Mouse (Mus musculus): ENCODE results near the gene Cntn4. TPM values are rescaled to one million over a fixed set of nuclear protein-coding genes. Genes with fewer than 3 reads are reported as not detected.

Cntn4 gene
- polyA plus RNA-seq, 1 experiment from 2014 or later: 2.0 TPM

- Histone ChIP-seq H3K9me3 (ENCODE audit: control insufficient read depth, low read length) (no peaks in the 10 kb centered on the region), H3K4me2 (no peak overlapping the region), H3K27me3 (ENCODE audit: control insufficient read depth, insufficient read depth, low read length) (no peaks in the 10 kb centered on the region), H3K36me3 (ENCODE audit: control insufficient read depth, insufficient read depth, low read length) (no peaks in the 10 kb centered on the region), H3K4me3 (ENCODE audit: low read depth, low read length) (no peak overlapping the region), H3K27ac (ENCODE audit: low read depth, low read length) (no peak overlapping the region), H3K4me1 (ENCODE audit: control insufficient read depth, insufficient read depth, low read length) (no peaks in the 10 kb centered on the region), H3K9ac (ENCODE audit: low read length) (no peak overlapping the region)
- no peak for DNase-seq (ENCODE audit: low spot score, missing footprints)
- WGBS: 70% methylated on average over 3 of the region's 3 CpGs
- no peak for ATAC-seq (ENCODE audit: low FRiP score)
These were observed 763.8 kb downstream of the Cntn4 start for GRCm38 (mm10) chr6:106441246-106441645.

GRCm38 (mm10) chr6:106454131-106454838, 776.8 kb downstream of the Cntn4 start:
- Histone ChIP-seq H3K4me3 (ENCODE audit: low read depth, low read length) (no peak overlapping the region), H3K4me1 (ENCODE audit: control insufficient read depth, insufficient read depth, low read length) (no peaks in the 10 kb centered on the region), H3K9ac (ENCODE audit: low read length) (no peak overlapping the region), H3K9me3 (ENCODE audit: control insufficient read depth, low read length) (no peaks in the 10 kb centered on the region), H3K27ac (ENCODE audit: low read depth, low read length) (no peak overlapping the region), H3K27me3 (ENCODE audit: control insufficient read depth, insufficient read depth, low read length) (no peaks in the 10 kb centered on the region), H3K4me2 (no peak overlapping the region), H3K36me3 (ENCODE audit: control insufficient read depth, insufficient read depth, low read length) (no peaks in the 10 kb centered on the region)
- WGBS: 80% methylated on average over 3 of the region's 3 CpGs
- no peak for DNase-seq (ENCODE audit: low spot score, missing footprints)
- ATAC-seq (ENCODE audit: low FRiP score): peak; percentile 33; the same call in 1 of the 2 replicates

GRCm38 (mm10) chr6:106455616-106456015, 778.2 kb downstream of the Cntn4 start:
- H3K4me1 ChIP-seq (ENCODE audit: control insufficient read depth, insufficient read depth, low read length): no peaks in the 10 kb centered on the region
- ATAC-seq (ENCODE audit: low FRiP score) (0 out of 2 replicates have a peak, but pooled peaks have one; percentile 22), DNase-seq (ENCODE audit: low spot score, missing footprints) (no peak)
- H3K9ac ChIP-seq (ENCODE audit: low read length): no peak overlapping the region
- no peak overlapping the region for H3K4me2 ChIP-seq
- WGBS: 75% methylated on average over 3 of the region's 3 CpGs
- H3K9me3 ChIP-seq (ENCODE audit: control insufficient read depth, low read length): no peaks in the 10 kb centered on the region
- H3K4me3 ChIP-seq (ENCODE audit: low read depth, low read length): no peak overlapping the region
- no peaks in the 10 kb centered on the region for H3K27me3 ChIP-seq (ENCODE audit: control insufficient read depth, insufficient read depth, low read length)
- H3K36me3 ChIP-seq (ENCODE audit: control insufficient read depth, insufficient read depth, low read length): no peaks in the 10 kb centered on the region
- no peak overlapping the region for H3K27ac ChIP-seq (ENCODE audit: low read depth, low read length)

GRCm38 (mm10) chr6:106458166-106458565, 780.7 kb downstream of the Cntn4 start:
- Histone ChIP-seq H3K4me3 (ENCODE audit: low read depth, low read length) (no peak overlapping the region), H3K36me3 (ENCODE audit: control insufficient read depth, insufficient read depth, low read length) (no peaks in the 10 kb centered on the region), H3K27ac (ENCODE audit: low read depth, low read length) (no peak overlapping the region), H3K9ac (ENCODE audit: low read length) (no peak overlapping the region), H3K4me2 (no peak overlapping the region), H3K27me3 (ENCODE audit: control insufficient read depth, insufficient read depth, low read length) (no peaks in the 10 kb centered on the region), H3K4me1 (ENCODE audit: control insufficient read depth, insufficient read depth, low read length) (no peaks in the 10 kb centered on the region), H3K9me3 (ENCODE audit: control insufficient read depth, low read length) (no peaks in the 10 kb centered on the region)
- ATAC-seq (ENCODE audit: low FRiP score) (no peak), DNase-seq (ENCODE audit: low spot score, missing footprints) (no peak)
- 75% methylated on average over 6 of the region's 6 CpGs for WGBS

GRCm38 (mm10) chr6:106462403-106462802, 784.9 kb downstream of the Cntn4 start:
- H3K27me3 ChIP-seq (ENCODE audit: control insufficient read depth, insufficient read depth, low read length): no peaks in the 10 kb centered on the region
- no peak for DNase-seq (ENCODE audit: low spot score, missing footprints)
- no peak for ATAC-seq (ENCODE audit: low FRiP score)
- H3K4me2 ChIP-seq: no peak overlapping the region
- no peak overlapping the region for H3K27ac ChIP-seq (ENCODE audit: low read depth, low read length)
- H3K36me3 ChIP-seq (ENCODE audit: control insufficient read depth, insufficient read depth, low read length): no peaks in the 10 kb centered on the region
- H3K4me3 ChIP-seq (ENCODE audit: low read depth, low read length): no peak overlapping the region
- H3K9me3 ChIP-seq (ENCODE audit: control insufficient read depth, low read length): no peaks in the 10 kb centered on the region
- no peak overlapping the region for H3K9ac ChIP-seq (ENCODE audit: low read length)
- H3K4me1 ChIP-seq (ENCODE audit: control insufficient read depth, insufficient read depth, low read length): no peaks in the 10 kb centered on the region
- WGBS: 83% methylated on average over 6 of the region's 6 CpGs

- 84% methylated on average over 2 of the region's 2 CpGs for WGBS
- Histone ChIP-seq H3K4me3 (ENCODE audit: low read depth, low read length) (no peak overlapping the region), H3K9me3 (ENCODE audit: control insufficient read depth, low read length) (no peaks in the 10 kb centered on the region), H3K4me2 (no peak overlapping the region), H3K9ac (ENCODE audit: low read length) (no peak overlapping the region), H3K27ac (ENCODE audit: low read depth, low read length) (no peak overlapping the region), H3K36me3 (ENCODE audit: control insufficient read depth, insufficient read depth, low read length) (no peaks in the 10 kb centered on the region), H3K4me1 (ENCODE audit: control insufficient read depth, insufficient read depth, low read length) (no peaks in the 10 kb centered on the region), H3K27me3 (ENCODE audit: control insufficient read depth, insufficient read depth, low read length) (no peaks in the 10 kb centered on the region)
- DNase-seq (ENCODE audit: low spot score, missing footprints) (no peak), ATAC-seq (ENCODE audit: low FRiP score) (no peak)
These were observed 786.4 kb downstream of the Cntn4 start for GRCm38 (mm10) chr6:106463857-106464256.

GRCm38 (mm10) chr6:106465766-106466165, 788.3 kb downstream of the Cntn4 start:
- WGBS: 35% methylated on average over 2 of the region's 2 CpGs
- H3K27ac ChIP-seq (ENCODE audit: low read depth, low read length): no peak overlapping the region
- H3K4me1 ChIP-seq (ENCODE audit: control insufficient read depth, insufficient read depth, low read length): no peaks in the 10 kb centered on the region
- H3K9ac ChIP-seq (ENCODE audit: low read length): no peak overlapping the region
- H3K36me3 ChIP-seq (ENCODE audit: control insufficient read depth, insufficient read depth, low read length): no peaks in the 10 kb centered on the region
- DNase-seq (ENCODE audit: low spot score, missing footprints): no peak
- peak; percentile 64; the same call in 1 of the 2 replicates for ATAC-seq (ENCODE audit: low FRiP score)
- H3K27me3 ChIP-seq (ENCODE audit: control insufficient read depth, insufficient read depth, low read length): no peaks in the 10 kb centered on the region
- H3K4me2 ChIP-seq: no peak overlapping the region
- H3K4me3 ChIP-seq (ENCODE audit: low read depth, low read length): no peak overlapping the region
- H3K9me3 ChIP-seq (ENCODE audit: control insufficient read depth, low read length): no peaks in the 10 kb centered on the region

GRCm38 (mm10) chr6:106466267-106467029, 789.0 kb downstream of the Cntn4 start:
- 58% methylated on average over 5 of the region's 5 CpGs for WGBS
- Histone ChIP-seq H3K4me3 (ENCODE audit: low read depth, low read length) (no peak overlapping the region), H3K9ac (ENCODE audit: low read length) (no peak overlapping the region), H3K27me3 (ENCODE audit: control insufficient read depth, insufficient read depth, low read length) (no peaks in the 10 kb centered on the region), H3K36me3 (ENCODE audit: control insufficient read depth, insufficient read depth, low read length) (no peaks in the 10 kb centered on the region), H3K9me3 (ENCODE audit: control insufficient read depth, low read length) (no peaks in the 10 kb centered on the region), H3K4me1 (ENCODE audit: control insufficient read depth, insufficient read depth, low read length) (no peaks in the 10 kb centered on the region), H3K4me2 (no peak overlapping the region), H3K27ac (ENCODE audit: low read depth, low read length) (no peak overlapping the region)
- ATAC-seq (ENCODE audit: low FRiP score) (peak; percentile 84), DNase-seq (ENCODE audit: low spot score, missing footprints) (no peak)

- Histone ChIP-seq H3K4me1 (ENCODE audit: control insufficient read depth, insufficient read depth, low read length) (no peaks in the 10 kb centered on the region), H3K4me2 (no peak overlapping the region), H3K4me3 (ENCODE audit: low read depth, low read length) (no peak overlapping the region), H3K27me3 (ENCODE audit: control insufficient read depth, insufficient read depth, low read length) (no peaks in the 10 kb centered on the region), H3K27ac (ENCODE audit: low read depth, low read length) (no peak overlapping the region), H3K9me3 (ENCODE audit: control insufficient read depth, low read length) (no peaks in the 10 kb centered on the region), H3K9ac (ENCODE audit: low read length) (no peak overlapping the region), H3K36me3 (ENCODE audit: control insufficient read depth, insufficient read depth, low read length) (no peaks in the 10 kb centered on the region)
- DNase-seq (ENCODE audit: low spot score, missing footprints): no peak
- WGBS: 86% methylated on average over 2 of the region's 2 CpGs
- ATAC-seq (ENCODE audit: low FRiP score): no peak
These were observed 794.6 kb downstream of the Cntn4 start for GRCm38 (mm10) chr6:106471840-106472608.

All from midbrain, embryonic 11.5 days (tissue).